ENCODE assay signal across 28 mouse cellular contexts in genomic region chr3:138430360-138430976, GRCm38 (mm10). TPM values are rescaled to one million over a fixed set of nuclear protein-coding genes. Genes with fewer than 3 reads are reported as not detected.
"Had no signal": no experiment of that assay in that cellular context is flagged by ENCODE, and none has a peak within 500 bp of the region (broad histone marks: within the 10 kb centered on the region; RNA-seq: fewer than 3 reads in every experiment).

No protein-coding gene starts in this region.

- DNase-seq: kidney, adult 8-10 months; kidney, postnatal 25 days; left cerebral cortex, postnatal 4 days; liver, embryonic 13.5 days; lung, postnatal 10 days; lung, postnatal 36 days; thymus, adult 2 months; thymus, postnatal 14 days; thymus, postnatal 4 days had no signal

- H3K36me3 ChIP-seq: limb, embryonic 12.5 days; limb, embryonic 15.5 days; liver, embryonic 13.5 days; lung, embryonic 15.5 days; midbrain, embryonic 10.5 days; midbrain, embryonic 13.5 days; neural tube, embryonic 13.5 days had no signal

- H3K4me1 ChIP-seq: limb, embryonic 12.5 days; limb, embryonic 15.5 days; liver, embryonic 13.5 days; lung, embryonic 15.5 days; megakaryocyte, embryonic 14.5 days; midbrain, embryonic 10.5 days; midbrain, embryonic 13.5 days; neural tube, embryonic 13.5 days had no signal

- H3K9ac ChIP-seq: limb, embryonic 12.5 days; limb, embryonic 15.5 days; liver, embryonic 13.5 days; lung, embryonic 15.5 days; midbrain, embryonic 13.5 days; neural tube, embryonic 13.5 days had no signal

- H3K4me3 ChIP-seq: limb, embryonic 12.5 days; limb, embryonic 15.5 days; liver, embryonic 13.5 days; lung, embryonic 15.5 days; megakaryocyte, embryonic 14.5 days; midbrain, embryonic 10.5 days; midbrain, embryonic 13.5 days; myocyte; neural tube, embryonic 13.5 days had no signal

- ATAC-seq: midbrain, embryonic 13.5 days had no signal

- H3K27ac ChIP-seq: limb, embryonic 12.5 days; limb, embryonic 15.5 days; liver, embryonic 13.5 days; lung, embryonic 15.5 days; midbrain, embryonic 10.5 days; midbrain, embryonic 13.5 days; neural tube, embryonic 13.5 days; stomach, postnatal 0 days had no signal

- H3K4me2 ChIP-seq: limb, embryonic 12.5 days; limb, embryonic 15.5 days; liver, embryonic 13.5 days; lung, embryonic 15.5 days; midbrain, embryonic 13.5 days; neural tube, embryonic 13.5 days had no signal

- H3K9me3 ChIP-seq: limb, embryonic 12.5 days; limb, embryonic 15.5 days; liver, embryonic 13.5 days; lung, embryonic 15.5 days; megakaryocyte, embryonic 14.5 days; midbrain, embryonic 10.5 days; midbrain, embryonic 13.5 days; neural tube, embryonic 13.5 days had no signal

- H3K27me3 ChIP-seq: limb, embryonic 12.5 days; limb, embryonic 15.5 days; liver, embryonic 13.5 days; lung, embryonic 15.5 days; midbrain, embryonic 13.5 days; neural tube, embryonic 13.5 days had no signal

RNA-seq across cellular contexts. Expression of gene Adh4, which starts 15.2 kb away (rescaled TPM):
- total RNA-seq: layer of hippocampus, adult 8-10 months; layer of hippocampus, postnatal 14 days; left cerebral cortex, adult 8-10 months; left cerebral cortex, postnatal 14 days; left cerebral cortex, postnatal 4 days; monocyte, adult 5-6 weeks; neutrophil, adult 5-6 weeks had no signal
- polyA plus RNA-seq: intestine, embryonic 14.5 days; kidney, embryonic 16.5 days; limb, embryonic 12.5 days; liver, embryonic 13.5 days; lung, embryonic 15.5 days; midbrain, embryonic 10.5 days; midbrain, embryonic 13.5 days; midbrain, embryonic 16.5 days; myocyte; neural tube, embryonic 13.5 days; stomach, embryonic 14.5 days; stomach, postnatal 0 days; thymus, adult 2 months had no signal
